Mouse (Mus musculus) G1E (cell line): ENCODE measurements around the gene Hoxc8. TPM values are rescaled to one million over a fixed set of nuclear protein-coding genes. Genes with fewer than 3 reads are reported as not detected.

ENCODE experiments used
- ATAC-seq: 2 replicates; pipeline ENCODE4 v1.8.0; 2016; ENCODE audit warnings: mild to moderate bottlenecking; ENCODE audit not compliant: insufficient number of reproducible peaks, poor library complexity, low FRiP score, severe bottlenecking; ENCODE audit errors: extremely low read depth
- DNase-seq: peaks from one replicate; pipeline ENCODE4 v3.0.0; 2012; ENCODE audit warnings: low spot score
- H3K27me3 ChIP-seq: 2 replicates; pipeline ENCODE4 v1.6.1; 2012; ENCODE audit warnings: mild to moderate bottlenecking, low read length, inconsistent platforms; ENCODE audit not compliant: insufficient read depth
- H3K36me3 ChIP-seq: replicated peaks from 2 replicates; pipeline ENCODE3; 2012; ENCODE audit warnings: mild to moderate bottlenecking, inconsistent platforms
- H3K4me1 ChIP-seq: 2 replicates; pipeline ENCODE4 v1.6.1; 2012; ENCODE audit warnings: low read depth, low read length, inconsistent platforms, mixed read lengths; ENCODE audit not compliant: insufficient read depth
- H3K4me3 ChIP-seq: 2 replicates; pipeline ENCODE4 v1.5.1; 2012; ENCODE audit warnings: low read depth, mild to moderate bottlenecking, inconsistent platforms, low read length, moderate library complexity, mixed read lengths
- H3K9me3 ChIP-seq: replicated peaks from 2 replicates; pipeline ENCODE4 v1.6.1; 2012; ENCODE audit warnings: inconsistent platforms
- CTCF ChIP-seq: IDR thresholded peaks from 2 replicates; pipeline ENCODE4 v1.5.1; 2012; ENCODE audit warnings: low read depth, low read length, inconsistent platforms, mixed read lengths
- GATA1 ChIP-seq: IDR thresholded peaks from 2 replicates; pipeline ENCODE4 v1.6.1; 2012; ENCODE audit warnings: borderline replicate concordance, low read length, inconsistent platforms, mixed read lengths
- GATA2 ChIP-seq: IDR thresholded peaks from 2 replicates; pipeline ENCODE4 v1.6.1; 2012; ENCODE audit warnings: low read depth, low read length, inconsistent platforms, borderline replicate concordance
- POLR2AphosphoS5 ChIP-seq: IDR thresholded peaks from 2 replicates; pipeline ENCODE4 v1.6.1; 2012; ENCODE audit warnings: low read depth, low read length, inconsistent platforms; ENCODE audit not compliant: insufficient replicate concordance
- TAL1 ChIP-seq: conservative IDR thresholded peaks from 2 replicates; pipeline ENCODE4 v1.6.1; 2012; ENCODE audit warnings: low read depth, low read length, inconsistent platforms, mixed read lengths
- polyA plus RNA-seq: library from polyadenylated mRNA; stranded (reverse); fragments of >175 nt; gene quantifications from 2 replicates; pipeline ENCODE4 v1.2.3, GENCODE M21; 2012
- total RNA-seq, 2 experiments: library from RNA; stranded (forward) in 1 of 2; stranded (reverse) in 1 of 2; fragments of 200-1000 nt in 1 of 2; fragments of >200 nt in 1 of 2; fragmentation: Nextera tagmentation in 1 of 2; gene quantifications; 2 replicates each; pipeline ENCODE4 v1.2.3; 2014 to 2017

The Hoxc8 gene
- total and polyA plus RNA-seq, 3 experiments: 2.7 to 21.1 (median 10.1) TPM

- DNase-seq: peak; percentile 70
- Histone ChIP-seq H3K9me3 (no peaks in the 10 kb centered on the region), H3K4me1 (peaks cover 75% of the 10 kb centered on the region), H3K27me3 (no peaks in the 10 kb centered on the region), H3K36me3 (peaks cover 62% of the 10 kb centered on the region), H3K4me3 (peak overlapping the region; percentile 81)
- peak; percentile 29; the same call in 1 of the 2 replicates for ATAC-seq
- TF ChIP-seq CTCF: no peak
- TF ChIP-seq TAL1: no peak
- no peak for TF ChIP-seq GATA1
- no peak for TF ChIP-seq POLR2AphosphoS5
- no peak for TF ChIP-seq GATA2
Measured at GRCm38 (mm10) chr15:103035548-103035881, 45.1 kb downstream of the Hoxc8 start.

- TF ChIP-seq TAL1 (no peak), GATA2 (no peak), POLR2AphosphoS5 (no peak), CTCF (no peak), GATA1 (no peak)
- ATAC-seq: no peak
- H3K36me3 ChIP-seq: peaks cover 73% of the 10 kb centered on the region
- H3K4me3 ChIP-seq: peak overlapping the region; percentile 8; the same call in 1 of the 2 replicates
- H3K9me3 ChIP-seq: no peaks in the 10 kb centered on the region
- H3K4me1 ChIP-seq: peaks cover 78% of the 10 kb centered on the region
- no peak for DNase-seq
- H3K27me3 ChIP-seq: no peaks in the 10 kb centered on the region
Measured at GRCm38 (mm10) chr15:103037579-103037978, 47.2 kb downstream of the Hoxc8 start.

- H3K36me3 ChIP-seq: peaks cover 71% of the 10 kb centered on the region
- no peaks in the 10 kb centered on the region for H3K27me3 ChIP-seq
- DNase-seq (no peak), ATAC-seq (no peak)
- peaks cover 68% of the 10 kb centered on the region for H3K4me1 ChIP-seq
- peak overlapping the region; percentile 48; the same call in 1 of the 2 replicates for H3K4me3 ChIP-seq
- TF ChIP-seq GATA2 (no peak), POLR2AphosphoS5 (no peak), CTCF (no peak), GATA1 (no peak), TAL1 (no peak)
- no peaks in the 10 kb centered on the region for H3K9me3 ChIP-seq
Measured at GRCm38 (mm10) chr15:103038701-103039480, 48.5 kb downstream of the Hoxc8 start.

DNA sequence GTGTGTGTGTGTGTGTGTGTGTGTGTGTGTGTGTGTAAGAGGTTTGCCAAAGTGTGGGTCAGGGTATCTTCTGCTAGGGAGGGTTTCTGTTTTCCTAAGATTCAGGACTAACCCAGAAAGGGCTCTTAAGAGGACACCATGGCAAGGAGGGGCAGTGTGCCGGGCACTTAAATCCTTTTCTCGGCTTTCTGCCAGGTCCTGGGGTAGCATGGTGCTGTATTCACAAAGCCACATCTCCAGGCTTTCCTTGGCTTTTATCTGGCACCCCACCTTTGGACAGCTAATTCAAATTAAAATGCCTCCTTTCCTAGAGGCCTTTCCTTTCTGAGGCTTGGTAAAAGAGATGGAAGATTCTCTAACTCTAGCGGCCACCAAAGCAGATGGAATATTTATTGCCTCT, 49.2 kb downstream of the Hoxc8 start:
- no peak for DNase-seq
- no peaks in the 10 kb centered on the region for H3K27me3 ChIP-seq
- H3K36me3 ChIP-seq: peaks cover 74% of the 10 kb centered on the region
- ATAC-seq: no peak
- H3K9me3 ChIP-seq: no peaks in the 10 kb centered on the region
- no peak for TF ChIP-seq CTCF
- TF ChIP-seq GATA1: no peak
- no peak for TF ChIP-seq GATA2
- no peak for TF ChIP-seq POLR2AphosphoS5
- H3K4me1 ChIP-seq: peaks cover 66% of the 10 kb centered on the region
- H3K4me3 ChIP-seq: no peak overlapping the region

- DNase-seq (no peak), ATAC-seq (no peak)
- no peak overlapping the region for H3K4me3 ChIP-seq
- H3K36me3 ChIP-seq: peaks cover 79% of the 10 kb centered on the region
- no peaks in the 10 kb centered on the region for H3K27me3 ChIP-seq
- no peaks in the 10 kb centered on the region for H3K9me3 ChIP-seq
- no peak for TF ChIP-seq CTCF
- TF ChIP-seq GATA1: no peak
- TF ChIP-seq TAL1: no peak
- no peak for TF ChIP-seq POLR2AphosphoS5
- no peak for TF ChIP-seq GATA2
- H3K4me1 ChIP-seq: peaks cover 68% of the 10 kb centered on the region
Measured at GRCm38 (mm10) chr15:103040601-103041000, 50.2 kb downstream of the Hoxc8 start.

DNA sequence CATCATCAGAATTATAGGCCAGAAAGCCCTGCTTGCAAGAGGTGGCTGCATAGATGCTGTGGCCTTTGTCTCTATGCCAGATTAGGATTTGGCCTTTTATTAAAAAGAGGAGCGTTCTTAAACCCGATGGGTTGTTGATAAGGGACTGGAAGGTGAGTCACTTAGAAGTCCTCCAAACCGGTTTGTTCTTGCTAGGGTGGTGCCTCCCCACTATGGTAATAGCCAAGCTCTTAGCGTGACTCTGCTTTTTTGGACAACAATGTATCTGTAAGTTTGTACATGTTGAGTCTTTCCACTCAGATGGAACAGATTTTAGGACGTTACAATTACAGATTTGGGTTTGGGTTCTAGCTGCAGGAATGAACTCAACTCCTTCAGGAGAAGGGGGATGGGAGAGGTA, 51.2 kb downstream of the Hoxc8 start:
- Histone ChIP-seq H3K4me1 (peaks cover 70% of the 10 kb centered on the region), H3K4me3 (no peak overlapping the region), H3K36me3 (peaks cover 76% of the 10 kb centered on the region), H3K27me3 (no peaks in the 10 kb centered on the region), H3K9me3 (no peaks in the 10 kb centered on the region)
- DNase-seq (no peak), ATAC-seq (no peak)
- no peak for TF ChIP-seq CTCF
- TF ChIP-seq POLR2AphosphoS5: no peak
- no peak for TF ChIP-seq GATA2
- no peak for TF ChIP-seq TAL1
- no peak for TF ChIP-seq GATA1
